Mouse (Mus musculus): ENCODE results near the gene Efhd1. TPM values are rescaled to one million over a fixed set of nuclear protein-coding genes. Genes with fewer than 3 reads are reported as not detected.

Gene Efhd1
- total RNA-seq, 2 experiments from 2014 or later, result 4.1 to 4.7 TPM

DNA sequence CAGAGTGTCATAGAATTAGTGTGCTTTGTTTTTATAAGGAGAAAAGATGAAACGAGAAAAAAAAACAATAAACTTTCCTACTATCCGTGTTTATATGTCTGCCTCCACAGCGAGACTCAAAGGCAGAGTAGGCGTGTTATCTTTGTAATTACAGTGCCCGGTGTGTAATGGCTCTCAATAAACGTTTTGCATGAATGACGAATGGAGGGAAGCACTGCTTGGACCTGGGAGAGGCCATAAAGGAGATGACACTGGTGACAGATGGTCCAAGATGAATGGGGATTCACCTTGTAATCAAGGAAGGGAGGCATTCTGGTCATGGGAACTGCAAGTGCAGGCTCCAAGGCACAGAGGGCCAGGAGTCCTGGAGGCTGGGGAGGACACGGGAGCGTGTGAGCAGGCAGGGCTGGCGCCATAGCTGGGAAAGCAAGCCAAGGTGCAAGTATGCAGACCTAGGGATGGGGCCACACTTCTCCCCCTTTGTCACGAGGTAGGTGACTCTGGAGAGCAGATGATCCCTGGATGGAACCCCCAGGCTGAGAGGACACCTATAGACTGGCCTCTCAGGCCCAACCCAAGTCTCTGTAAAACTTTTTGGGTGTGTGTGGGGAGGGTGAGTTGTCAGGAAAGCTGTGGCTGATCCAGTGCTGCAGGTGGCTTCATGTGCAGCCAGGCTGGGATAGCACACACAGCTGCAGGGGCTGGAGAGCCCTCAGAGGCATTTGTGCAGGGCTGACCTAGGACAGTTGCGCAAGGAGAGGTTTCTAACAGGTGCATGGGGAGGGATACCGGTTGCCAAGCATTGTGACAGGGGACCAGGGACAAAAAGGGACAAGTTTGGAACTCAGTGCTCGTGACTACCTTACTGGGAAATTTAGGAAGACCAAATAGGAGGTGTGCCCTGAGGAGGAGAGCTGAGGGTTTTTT lies 36.5 kb downstream of the Efhd1 start:
- no peak for DNase-seq
- intact Hi-C loops (cut with DNase I), result no loop called here

DNA sequence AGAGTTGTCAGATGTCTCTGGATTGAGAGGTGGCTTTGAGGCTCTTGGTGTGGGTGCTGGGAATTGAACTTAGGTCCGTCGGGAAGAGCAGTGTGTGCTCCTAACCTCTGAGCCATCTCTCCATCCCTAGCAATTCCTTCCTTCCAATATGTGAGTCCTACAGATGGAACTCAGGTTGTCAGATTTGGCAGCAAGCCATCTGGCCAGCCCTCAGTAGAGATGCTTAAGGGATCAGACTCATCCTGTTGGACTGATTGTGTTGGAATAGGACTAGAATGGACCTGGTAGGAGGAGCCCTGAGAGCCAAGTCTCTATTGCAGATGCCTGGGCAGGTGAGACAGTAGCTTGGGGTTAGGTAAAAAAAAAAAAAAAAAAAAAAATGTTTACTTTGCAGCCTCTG lies 37.8 kb downstream of the Efhd1 start:
- intact Hi-C loops (cut with DNase I), result no loop called here
- DNase-seq, result no peak

DNA sequence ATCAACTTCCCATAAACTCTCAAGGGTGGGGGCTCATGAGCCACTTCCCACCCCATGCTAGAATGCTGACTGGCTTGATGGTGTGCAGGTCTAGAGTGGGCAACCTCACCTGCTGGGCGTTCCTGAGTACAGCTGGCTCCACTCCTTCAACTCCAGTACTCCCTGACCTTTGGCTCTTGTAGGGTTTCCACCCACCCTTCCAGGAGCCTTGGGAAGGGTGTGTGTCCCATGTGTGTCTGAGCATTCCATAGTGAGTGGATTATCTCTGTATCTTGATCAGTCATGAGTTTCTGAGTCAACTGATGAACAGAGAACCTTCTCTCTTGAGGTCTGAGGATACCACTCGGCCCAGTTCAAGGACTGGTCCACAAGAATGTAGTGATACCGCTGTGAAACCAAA lies 44.8 kb downstream of the Efhd1 start:
- no peak for DNase-seq

DNA sequence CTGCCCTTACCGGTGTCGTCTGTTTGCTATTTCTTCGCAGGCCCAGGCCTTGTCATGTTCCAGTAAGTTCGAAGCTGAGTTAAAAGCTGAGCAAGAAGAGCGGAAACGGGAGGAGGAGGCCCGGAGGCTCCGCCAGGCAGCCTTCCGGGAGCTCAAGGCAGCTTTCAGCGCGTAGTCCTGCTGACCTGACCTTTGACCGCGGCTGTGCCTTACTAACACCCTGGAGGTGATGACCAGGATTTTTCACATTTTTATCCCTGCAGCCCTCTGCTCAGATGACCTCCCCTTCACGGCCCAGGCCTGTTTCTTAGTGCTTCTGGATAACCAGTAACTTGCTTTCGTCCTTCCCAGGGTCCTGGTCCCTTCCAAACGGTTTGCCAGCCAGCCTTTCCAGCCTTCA lies 45.5 kb downstream of the Efhd1 start:
- intact Hi-C loops (cut with DNase I), result no loop called here
- no peak for DNase-seq

More for the DNA sequence above, 44.8 kb downstream of the Efhd1 start:
- intact Hi-C loops (cut with DNase I), result no loop called here

DNA sequence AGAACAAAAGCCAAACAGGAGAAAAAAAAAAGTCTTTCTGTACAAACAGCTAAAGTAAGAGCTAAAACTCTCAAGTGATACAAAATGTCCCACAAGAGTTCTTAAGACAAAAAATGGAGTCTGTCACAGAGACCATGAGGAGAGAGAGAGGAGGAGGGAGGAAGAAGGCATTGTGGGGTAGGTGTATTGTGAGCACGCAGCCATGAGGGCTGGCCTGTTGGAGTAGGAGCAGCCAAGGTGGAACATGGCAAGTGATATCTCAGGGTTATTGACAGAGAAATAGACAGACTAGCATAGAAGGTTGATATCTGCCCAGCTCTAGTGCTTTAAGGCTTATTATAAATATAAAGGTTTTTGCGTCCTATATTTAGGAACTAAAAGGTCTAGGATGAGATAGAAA lies 48.5 kb downstream of the Efhd1 start:
- DNase-seq, result no peak
- intact Hi-C loops (cut with DNase I), result no loop called here

DNA sequence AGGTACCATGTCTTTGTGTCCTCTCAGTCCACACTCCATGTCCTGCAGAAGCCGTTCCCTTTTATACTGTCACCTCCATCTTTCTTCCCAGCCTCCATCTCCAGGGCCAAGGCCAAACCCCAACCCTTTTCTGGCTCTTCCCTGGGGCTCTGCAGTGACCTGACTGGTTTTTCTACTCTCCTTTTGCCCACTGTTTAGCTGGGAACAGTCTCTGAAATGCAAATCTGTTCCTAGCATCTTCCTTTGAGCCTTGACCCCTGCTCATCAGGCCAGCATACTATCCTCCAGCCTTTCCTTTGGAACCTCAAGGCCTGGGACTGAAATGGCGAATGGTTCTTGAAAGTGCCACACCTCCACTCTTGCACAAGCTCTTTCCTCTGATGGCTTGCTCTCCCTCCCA lies 49.0 kb downstream of the Efhd1 start:
- no peak for DNase-seq
- intact Hi-C loops (cut with DNase I), result no loop called here

DNA sequence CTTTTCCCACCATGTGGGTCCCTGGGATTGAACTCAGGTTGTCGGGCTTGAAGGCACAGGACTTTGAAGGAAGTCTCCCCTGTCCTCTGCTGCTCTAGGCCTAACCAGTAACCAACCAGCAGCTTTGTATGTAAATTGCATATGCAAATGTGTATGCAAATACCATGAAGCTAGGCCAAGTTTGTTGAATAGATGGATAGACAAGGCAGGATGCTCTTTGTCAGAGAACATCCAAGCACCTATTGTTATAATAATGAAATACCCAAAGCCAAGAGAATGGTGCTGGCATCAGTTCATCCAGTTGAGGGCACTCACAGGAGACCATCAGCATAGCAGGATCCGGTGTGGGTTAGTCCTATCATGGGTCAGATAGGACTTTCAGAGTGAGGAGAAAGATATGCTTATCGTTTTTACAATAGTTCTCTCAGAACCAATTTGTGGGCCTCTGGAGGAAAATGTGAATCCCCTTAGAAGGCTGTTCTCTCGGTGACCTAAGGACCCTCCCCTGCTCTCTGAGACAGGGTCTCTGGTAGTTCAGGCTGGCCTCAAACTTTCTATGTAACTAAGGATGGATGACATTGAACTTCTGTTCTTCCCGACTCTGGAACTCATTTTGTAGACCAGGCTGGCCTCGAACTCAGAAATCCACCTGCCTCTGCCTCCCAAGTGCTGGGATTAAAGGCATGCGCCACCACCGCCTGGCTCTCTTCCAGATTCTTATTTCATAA lies 49.8 kb downstream of the Efhd1 start:
- intact Hi-C loops (cut with DNase I), result no loop called here
- no peak for DNase-seq

DNA sequence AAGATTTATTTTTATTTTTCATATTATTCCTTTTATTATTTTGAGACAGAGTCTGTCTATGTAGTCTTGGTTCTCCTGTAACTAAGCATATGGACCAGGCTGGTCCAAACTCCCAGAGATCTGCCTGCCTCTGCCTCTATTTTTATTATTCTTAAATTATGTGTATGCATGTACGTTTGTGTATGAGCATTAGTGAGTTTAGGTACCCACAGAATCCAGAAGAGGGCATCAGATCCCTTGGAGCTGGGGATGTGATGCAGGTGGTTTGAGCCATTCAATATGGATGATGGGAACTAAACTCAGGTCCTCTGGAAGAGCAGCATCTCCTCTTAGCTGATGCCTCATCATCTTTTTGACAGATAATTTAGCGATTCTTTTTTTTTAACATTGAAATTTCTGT lies 51.3 kb downstream of the Efhd1 start:
- intact Hi-C loops (cut with DNase I), result no loop called here
- no peak for DNase-seq

DNA sequence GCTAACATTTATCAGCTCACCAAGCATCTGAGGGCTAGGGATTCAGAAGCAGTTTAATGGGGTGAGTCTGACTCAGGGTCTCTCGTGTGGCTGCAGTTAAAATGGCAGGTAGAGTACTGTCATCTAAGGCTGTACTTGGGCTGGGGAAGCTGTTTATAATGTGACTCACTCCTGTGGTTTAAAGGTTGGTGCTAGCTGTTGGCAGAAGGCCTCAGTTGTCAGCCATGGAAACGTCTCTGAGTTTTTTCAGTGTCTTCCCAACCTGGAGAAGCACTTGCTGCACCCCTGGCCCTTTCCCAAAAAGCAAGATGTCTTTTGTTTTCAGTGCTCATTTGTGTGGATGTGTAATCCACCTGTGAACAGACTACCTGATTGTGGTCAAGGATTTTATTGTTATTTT lies 51.7 kb downstream of the Efhd1 start:
- intact Hi-C loops (cut with DNase I), result no loop called here

DNA sequence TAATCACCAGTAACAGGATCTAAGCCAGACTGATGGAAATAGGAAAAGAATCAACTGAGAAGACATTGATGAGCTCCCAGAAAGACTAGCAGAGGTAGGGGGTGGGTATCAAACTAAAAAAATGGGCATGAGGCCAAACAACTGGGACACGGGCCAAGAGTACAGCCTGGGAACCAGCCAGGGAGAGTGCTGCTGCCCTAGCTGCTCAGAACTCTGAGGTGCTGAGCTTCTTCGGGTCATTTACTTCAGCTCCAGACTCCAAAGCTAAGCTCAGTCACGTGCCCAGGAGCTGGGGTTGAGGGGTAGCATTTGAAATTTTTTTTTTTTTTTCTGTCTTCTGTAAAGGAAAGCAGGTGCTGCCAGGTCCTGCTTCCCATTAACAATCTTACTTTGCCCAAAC lies 52.5 kb downstream of the Efhd1 start:
- intact Hi-C loops (cut with DNase I), result no loop called here
- DNase-seq, result no peak

More for the DNA sequence above, 51.7 kb downstream of the Efhd1 start:
- no peak for DNase-seq

DNA sequence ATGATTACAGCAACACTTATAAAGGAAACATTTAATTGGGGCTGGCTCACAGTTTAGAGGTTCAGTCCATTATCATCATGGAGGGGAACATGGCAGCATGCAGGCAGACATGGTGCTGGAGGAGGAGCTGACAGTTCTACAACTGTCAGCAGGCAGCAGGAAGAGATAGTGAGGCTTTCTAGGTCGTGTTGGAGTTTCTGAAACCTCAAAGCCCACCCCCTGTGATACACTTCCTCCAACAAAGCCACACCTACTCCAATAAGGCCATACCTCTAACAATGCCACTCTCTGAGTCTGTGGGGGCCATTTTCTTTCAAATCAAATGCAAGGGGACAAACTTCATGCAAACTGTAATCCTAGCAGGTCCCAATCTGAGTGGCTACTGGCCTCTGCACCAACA lies 56.9 kb downstream of the Efhd1 start:
- DNase-seq, result no peak
- intact Hi-C loops (cut with DNase I), result no loop called here

DNA sequence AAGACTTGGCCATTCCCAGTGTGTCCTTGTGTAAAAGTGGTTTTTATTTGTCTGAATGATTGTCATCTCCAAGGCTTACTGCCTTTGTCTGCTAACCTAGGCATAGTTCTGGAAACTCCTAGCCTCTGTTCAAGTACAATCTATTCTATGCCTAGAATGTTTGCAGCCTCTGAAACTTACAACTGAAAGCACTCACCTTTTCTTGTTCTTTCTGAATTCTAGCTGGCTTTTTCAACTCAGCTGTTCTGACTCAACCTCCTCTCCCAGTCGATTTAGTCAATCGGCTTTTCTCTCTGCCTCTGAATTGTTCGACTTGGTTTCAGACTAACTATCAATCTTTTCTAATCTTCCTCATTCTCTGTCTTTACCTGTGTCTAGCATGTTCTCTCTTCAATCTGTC lies 58.6 kb downstream of the Efhd1 start:
- intact Hi-C loops (cut with DNase I), result no loop called here
- no peak for DNase-seq

DNA sequence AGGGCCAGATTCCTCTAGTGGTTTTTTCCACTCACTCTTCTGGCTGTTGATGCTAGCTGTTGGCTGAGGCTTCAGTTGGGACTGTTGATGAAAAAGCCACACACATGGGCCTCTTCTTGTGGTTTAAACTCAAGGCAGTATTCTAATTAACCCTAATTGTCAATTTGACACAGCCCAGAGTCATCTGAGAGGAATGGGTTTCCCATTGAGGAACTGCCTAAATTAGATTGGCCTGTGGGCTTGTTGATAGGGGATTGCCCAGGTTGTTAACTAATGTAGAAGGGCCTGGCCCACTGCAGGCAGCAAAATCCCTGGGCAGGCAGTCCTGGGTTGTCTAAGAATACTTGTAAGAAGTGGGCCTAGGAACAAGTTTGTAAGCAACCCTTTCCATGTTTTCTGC lies 60.5 kb downstream of the Efhd1 start:
- intact Hi-C loops (cut with DNase I), result no loop called here
- no peak for DNase-seq

DNA sequence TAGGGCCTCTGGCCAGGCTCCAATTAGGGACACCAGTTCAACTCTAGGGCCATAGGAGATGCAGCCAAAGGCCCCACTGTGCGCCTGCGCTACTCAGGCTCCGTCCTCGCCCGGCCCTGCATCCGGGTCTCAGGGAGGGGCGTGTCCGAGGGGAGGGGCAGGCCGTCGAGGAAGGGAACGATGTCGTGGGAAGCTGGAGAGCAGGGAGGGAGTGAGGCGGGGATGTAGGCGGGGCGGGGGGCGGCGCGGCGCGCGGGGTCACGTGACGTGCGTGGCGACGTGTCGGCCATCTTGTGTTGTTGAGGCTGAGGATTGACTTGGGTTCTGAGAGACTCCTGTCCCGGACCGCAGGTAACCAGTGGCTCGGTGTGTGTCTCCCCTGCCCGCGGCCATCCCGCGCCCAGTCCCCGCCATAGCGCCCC lies 62.6 kb downstream of the Efhd1 start, which contains the start of gene Gigyf2:
TSS of gene Gigyf2 (plus strand) at position 257 of the 422 bp plus-strand sequence.
- peak; percentile 96 to 97 for DNase-seq
- intact Hi-C loops (cut with DNase I), result no loop called here

DNA sequence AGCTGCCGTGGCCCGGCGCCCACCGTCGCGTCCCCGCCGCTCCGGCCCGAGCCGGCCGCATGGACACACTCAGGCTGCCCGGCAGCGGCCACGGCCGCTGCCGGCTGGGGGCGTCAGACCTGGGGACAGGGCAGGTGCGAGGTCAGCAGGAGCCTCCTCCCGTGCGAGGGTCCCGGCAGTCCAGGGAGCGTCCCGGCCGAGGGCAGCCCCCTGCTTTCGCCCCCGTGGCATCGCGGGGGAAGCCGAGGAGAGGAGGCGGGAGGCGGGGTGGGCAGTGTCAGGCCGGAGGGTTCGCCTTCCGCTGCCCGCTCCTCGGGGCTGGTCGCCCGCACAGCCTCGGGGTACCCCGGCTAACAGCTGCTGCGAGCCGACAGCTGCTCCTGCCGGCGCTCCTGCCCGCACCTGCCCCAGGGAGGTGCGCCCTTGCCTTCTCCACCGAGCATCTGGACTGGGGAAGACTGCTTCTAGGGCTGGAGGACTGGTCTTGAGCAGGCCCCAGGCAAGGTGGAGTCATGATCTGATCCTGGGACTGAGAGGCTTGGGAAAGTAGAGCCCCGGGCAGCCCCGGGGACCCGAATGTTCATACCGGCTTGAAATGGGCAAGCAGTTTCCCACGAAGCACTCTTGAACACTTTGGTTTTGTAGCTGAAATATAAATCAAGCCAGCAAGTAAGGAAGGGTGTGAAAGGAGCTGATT lies 63.1 kb downstream of the Efhd1 start:
- DNase-seq, result peak in 1 of 2 experiments; percentile 18
- intact Hi-C loops (cut with DNase I), result no loop called here

DNA sequence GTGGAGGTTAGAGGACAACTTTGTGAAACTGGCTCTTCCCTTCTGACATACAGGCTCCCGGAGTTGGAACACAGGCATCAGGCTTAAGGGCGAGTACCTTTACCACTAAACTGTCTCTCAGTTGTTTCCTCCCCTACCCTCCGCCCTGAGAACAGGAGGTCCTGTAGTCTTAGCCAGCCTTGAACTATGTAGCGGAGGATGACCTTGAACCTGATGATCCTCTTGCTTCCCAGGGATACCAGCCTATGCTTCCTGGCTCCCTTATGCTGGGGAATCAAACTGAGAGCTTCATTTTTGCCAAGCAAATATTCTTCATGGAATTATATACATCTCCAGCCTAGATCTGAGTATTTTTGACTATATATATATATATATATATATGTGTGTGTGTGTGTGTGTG lies 67.6 kb downstream of the Efhd1 start:
- DNase-seq, result no peak
- intact Hi-C loops (cut with DNase I), result no loop called here

DNA sequence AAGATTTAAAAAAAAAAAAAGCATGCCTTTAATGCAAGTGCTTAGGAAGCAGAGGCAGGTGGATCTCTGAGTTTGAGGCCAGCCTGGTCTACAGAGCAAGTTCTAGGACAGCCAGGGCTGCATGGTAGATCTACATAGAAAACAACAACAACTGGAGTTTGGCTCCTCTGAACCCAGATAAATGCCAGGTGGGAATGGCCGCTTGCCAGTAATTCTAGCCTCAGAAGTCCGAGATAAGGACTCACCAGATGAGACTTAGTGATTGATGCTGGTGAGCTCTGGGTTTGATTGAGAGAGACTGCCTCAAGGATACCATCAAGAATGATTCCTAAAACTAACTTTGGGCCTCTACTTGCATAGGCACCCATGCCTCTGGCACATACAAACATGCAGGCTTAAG lies 86.4 kb downstream of the Efhd1 start:
- no peak for DNase-seq
- intact Hi-C loops (cut with DNase I), result no loop called here

DNA sequence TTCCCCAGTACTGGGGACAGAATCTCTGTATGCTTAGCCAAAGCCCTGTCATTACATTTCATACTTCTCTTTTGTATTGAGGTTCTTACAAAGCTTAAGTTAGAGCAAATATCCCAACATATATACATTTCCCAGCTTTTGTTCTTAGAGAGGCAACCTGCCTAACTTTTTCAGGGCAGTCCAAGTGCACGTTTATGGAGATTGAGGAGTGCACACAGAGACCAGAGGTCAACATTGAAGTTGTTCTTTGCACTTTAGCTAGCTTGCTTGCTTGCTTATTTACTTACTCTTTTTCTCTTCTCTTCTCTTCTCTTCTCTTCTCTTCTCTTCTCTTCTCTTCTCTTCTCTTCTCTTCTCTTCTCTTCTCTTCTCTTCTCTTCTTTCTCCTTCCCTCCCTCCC lies 96.1 kb downstream of the Efhd1 start:
- intact Hi-C loops (cut with DNase I), result no loop called here
- no peak for DNase-seq
